Mouse (Mus musculus) cerebellum, postnatal 4 days (tissue): Measurements from ENCODE around the gene Rhbdf1.
A peak's percentile ranks its signal among the peaks of the same experiment; 100 is the strongest.

ENCODE experiments used
- DNase-seq, 2 experiments: peaks; one replicate each; pipeline ENCODE4 v3.0.0; 2022; ENCODE audit warnings: low spot score in 2 of 2, mixed read lengths in 1 of 2

The Rhbdf1 gene

DNA sequence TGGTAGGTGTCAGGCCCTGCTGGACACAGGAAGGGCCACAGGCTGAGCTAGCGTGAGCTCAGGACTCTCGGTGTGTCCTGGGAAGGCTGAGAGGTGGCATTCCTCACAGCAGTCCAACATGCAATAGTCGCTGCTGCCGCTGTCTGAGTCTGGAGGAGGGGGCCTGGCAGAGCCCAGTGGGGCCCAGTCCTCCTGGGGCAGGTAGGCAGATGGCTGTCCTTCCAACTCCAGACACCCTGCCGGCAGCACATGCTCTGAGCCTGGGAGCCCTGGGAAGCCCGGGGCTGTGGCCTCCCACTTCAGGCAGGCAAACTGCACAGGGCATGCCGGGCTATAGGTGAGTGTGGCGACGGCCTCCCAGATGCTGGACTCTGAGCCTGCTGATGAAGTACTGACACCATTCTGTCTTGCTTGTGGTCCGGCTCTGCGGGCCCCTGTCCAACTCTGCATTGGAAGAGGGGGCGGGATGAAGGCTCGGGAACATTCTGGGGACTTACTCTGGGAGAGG is 31.4 kb downstream of the Rhbdf1 start:
- no peak for DNase-seq

GRCm38 (mm10) chr11:32190119-32190518 is 32.0 kb downstream of the Rhbdf1 start:
- DNase-seq, result no peak

GRCm38 (mm10) chr11:32189434-32189833 is 32.7 kb downstream of the Rhbdf1 start:
- no peak for DNase-seq

- no peak for DNase-seq
These were observed 33.2 kb downstream of the Rhbdf1 start for GRCm38 (mm10) chr11:32188881-32189280.

GRCm38 (mm10) chr11:32187256-32187655 is 34.8 kb downstream of the Rhbdf1 start:
- no peak for DNase-seq

DNA sequence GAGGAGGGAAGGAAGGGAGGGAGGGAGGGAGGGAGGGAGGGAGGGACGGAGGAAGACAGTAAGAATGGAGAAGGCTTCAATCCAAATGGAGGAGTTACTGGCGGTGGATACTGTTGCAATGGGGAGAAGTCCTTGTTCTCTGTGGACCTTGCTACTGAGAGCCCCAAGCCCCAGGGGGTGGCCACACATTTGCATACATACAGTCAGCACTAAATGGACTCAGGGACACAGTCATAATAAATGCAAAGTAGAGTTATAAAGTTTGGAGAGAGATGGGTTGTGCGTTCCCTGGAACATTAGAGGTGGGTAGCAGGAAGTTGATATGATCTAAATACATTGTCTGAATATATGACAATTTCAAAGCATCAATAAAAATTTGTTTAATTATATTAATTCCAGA is 36.1 kb downstream of the Rhbdf1 start:
- no peak for DNase-seq

- no peak for DNase-seq
These were observed 37.6 kb downstream of the Rhbdf1 start for GRCm38 (mm10) chr11:32184469-32184868.

DNA sequence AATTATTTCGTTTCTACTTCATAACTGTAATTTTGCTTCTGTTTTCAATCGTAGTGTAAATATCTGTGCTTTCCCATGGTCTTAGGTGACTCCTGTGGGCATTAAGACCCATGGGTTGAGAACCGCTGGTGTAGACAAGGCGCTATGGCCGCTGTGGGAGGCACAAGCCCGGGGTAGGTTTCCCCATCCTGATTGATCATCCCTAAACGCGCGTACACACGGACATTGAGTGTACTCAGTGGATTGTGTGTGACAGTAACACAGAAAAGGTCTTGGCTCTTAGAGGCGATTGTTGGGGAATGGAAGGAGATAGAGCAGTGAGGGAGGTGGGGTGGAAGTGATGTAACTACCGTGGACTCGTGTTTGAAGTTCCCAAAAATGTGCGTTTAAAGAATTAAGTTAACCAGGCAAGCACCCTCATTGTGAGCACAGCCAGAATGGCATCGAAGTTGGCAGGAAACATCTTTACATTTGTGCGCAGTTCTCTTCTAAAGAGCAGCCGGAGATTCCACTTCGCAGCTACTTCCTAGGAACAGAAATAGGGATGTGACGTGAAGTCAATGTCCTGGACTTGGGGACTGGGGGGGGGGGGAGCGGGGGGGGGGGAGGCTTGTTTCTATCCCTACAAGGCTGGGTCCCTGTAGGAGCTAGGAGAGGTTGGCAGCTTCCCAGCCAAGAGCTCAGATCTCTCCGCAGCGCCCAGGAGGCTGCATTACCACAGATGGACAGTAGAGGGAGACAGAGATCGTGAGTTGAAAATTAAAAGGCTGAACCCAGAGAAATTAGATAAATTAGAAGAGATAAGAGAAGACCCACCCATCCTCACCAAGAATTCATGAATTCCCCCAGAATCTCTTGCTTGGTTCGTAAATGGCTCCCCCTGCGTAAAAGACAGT is 39.9 kb downstream of the Rhbdf1 start:
- peak; percentile 84 to 94 for DNase-seq

DNA sequence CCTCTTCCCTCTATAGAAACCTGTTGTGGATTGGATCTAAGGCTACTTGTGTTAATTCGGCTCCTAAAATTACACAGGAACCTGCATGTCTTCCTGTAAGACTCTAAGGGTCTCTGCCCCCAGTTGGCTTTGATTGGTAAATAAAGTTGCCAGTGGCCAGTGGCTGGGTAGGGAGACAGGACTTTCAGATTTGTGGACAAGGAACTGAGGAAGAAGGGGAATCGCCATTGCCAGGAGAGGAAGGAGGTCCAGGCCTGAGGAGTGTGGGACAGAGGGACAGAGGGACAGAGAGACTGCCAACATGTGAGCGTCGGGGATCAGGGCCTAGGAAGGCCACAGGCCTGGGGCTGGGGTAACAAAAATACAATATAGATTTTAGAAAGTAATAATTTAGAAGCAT is 40.9 kb downstream of the Rhbdf1 start:
- DNase-seq, result no peak

- DNase-seq, result no peak
These were observed 43.6 kb downstream of the Rhbdf1 start for GRCm38 (mm10) chr11:32178506-32178905.

DNA sequence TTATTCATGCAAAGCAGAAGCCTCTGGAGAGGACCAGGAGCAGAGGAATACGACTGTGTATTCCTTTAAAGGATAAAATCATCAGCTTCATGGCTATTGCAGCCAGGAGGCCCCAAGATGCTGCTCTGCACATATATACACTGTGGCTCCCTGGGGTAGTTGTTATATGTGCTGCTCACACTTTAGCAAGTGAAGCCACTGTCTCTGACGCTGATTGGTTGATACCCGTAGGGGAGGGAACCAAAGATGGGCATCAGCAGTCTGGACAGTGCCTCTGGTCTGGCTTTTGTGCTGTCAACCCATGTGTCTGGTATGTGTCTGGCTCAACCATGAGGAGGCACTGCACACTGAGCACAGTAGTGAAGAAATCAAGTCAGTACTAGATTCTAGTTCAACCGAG is 55.4 kb downstream of the Rhbdf1 start:
- no peak for DNase-seq

GRCm38 (mm10) chr11:32161922-32162804 is 59.9 kb downstream of the Rhbdf1 start:
- DNase-seq, result peak; percentile 96 to 98

GRCm38 (mm10) chr11:32161500-32161899 is 60.6 kb downstream of the Rhbdf1 start:
- DNase-seq, result no peak

DNA sequence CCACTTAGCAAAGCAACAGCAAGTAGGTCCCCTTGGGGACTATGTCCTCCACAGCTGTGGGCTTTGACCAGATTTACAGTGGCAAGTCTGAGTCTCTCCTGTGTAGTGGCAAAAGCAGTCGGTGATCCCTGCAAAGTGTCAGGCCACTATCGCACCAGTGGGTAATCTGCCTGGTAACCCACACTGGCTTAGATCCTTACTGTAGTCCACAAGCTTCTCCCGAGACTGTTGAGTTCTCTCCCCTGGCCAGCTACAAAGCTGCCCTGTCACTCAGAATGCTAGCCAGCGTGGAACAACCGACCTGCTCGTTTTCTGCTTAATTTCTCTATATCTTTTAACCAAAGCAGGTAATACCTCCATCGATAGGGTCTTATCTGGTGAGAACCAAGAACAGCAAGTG is 61.8 kb downstream of the Rhbdf1 start:
- no peak for DNase-seq
